Mouse (Mus musculus) spleen, adult 2 months (tissue): ENCODE measurements at regions not wholly inside any gene's neighbourhood (a gene's known extent, or its start where the extent isn't known, plus 50 kb on each side); places are given as distances from the start of the nearest gene placed in this dataset.

Experiments
- CTCF ChIP-seq: fragments of 200-500 bp; IDR thresholded peaks from 2 replicates; pipeline ENCODE4 v1.5.1; 2011; ENCODE audit warnings: mild to moderate bottlenecking, inconsistent platforms; ENCODE audit not compliant: insufficient read depth, insufficient read length, insufficient replicate concordance; ENCODE audit errors: extremely low read depth
- POLR2A ChIP-seq: fragments of 200-500 bp; IDR thresholded peaks from 2 replicates; pipeline ENCODE4 v1.6.1; 2011; ENCODE audit warnings: low read depth, low read length, inconsistent platforms

DNA sequence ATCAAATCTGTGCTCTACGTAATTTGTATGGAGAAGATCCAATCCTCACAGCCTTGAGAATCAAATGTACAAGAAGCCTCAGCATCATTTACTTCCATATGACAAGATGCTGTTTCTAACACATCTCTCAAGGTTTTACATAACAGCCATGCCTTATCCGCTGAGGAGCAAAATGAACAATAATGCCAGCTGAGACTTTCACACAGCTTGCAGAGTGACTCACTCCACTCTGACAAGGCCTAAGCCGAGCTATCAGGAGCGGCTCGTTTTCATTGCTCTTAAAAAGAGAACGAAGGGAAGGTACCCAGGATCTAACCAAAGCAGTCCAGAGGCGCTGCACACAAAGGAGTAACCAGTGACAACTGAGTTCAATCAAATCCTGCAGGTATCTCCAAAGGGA is 803.5 kb downstream of the Efna5 start:
- TF ChIP-seq CTCF: no peak
- TF ChIP-seq POLR2A: no peak
